Mouse (Mus musculus) T-cell, adult 2 months (primary cell): ENCODE measurements around the gene Safb.
A peak's percentile ranks its signal among the peaks of the same experiment; 100 is the strongest.
"Not testable (repeated sequence)": the region's sequence is repeated elsewhere in the genome, so short reads cannot be mapped to it uniquely, and the experiment has no call there.

Experiments used
- DNase-seq: peaks from one replicate; pipeline ENCODE4 v3.0.0; 2022; ENCODE audit warnings: low spot score

The Safb gene

DNA sequence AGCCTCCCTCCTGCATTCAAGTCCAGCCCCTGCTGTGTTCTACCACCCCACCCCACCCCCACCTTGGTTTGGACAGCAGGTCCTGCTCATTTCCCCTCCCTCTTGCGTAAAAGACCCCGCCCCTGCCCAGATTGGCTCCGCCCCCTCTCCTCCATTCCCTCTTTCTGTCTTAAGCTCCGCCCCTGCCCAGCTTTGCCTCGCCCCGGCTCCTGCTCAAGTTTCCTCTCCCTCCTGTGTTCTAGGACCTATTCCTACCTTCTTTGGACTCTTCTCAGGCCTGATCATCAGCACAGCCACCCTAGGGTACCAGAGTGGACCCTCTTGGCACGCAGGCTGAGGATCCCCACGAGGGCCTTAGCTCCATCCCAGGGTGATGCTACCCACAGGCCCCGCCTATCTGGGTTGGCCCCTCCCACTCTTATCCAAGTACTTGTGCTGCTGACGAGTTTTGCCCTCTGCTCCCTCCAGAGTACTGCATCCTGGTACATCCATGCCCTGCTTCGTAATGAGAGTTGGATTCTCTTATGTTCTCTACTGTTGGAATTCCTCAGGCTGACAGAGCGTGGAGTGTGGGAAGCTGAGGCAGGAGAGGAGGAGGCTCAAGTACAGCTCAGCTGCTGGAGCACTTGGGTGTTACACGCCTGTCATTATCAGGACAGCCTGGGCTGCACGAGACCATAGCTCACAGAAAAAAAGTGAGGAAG is 27.4 kb downstream of the Safb start:
- no peak for DNase-seq

- not testable (repeated sequence) for DNase-seq
These were observed 27.9 kb downstream of the Safb start for GRCm38 (mm10) chr17:56612565-56612939.

DNA sequence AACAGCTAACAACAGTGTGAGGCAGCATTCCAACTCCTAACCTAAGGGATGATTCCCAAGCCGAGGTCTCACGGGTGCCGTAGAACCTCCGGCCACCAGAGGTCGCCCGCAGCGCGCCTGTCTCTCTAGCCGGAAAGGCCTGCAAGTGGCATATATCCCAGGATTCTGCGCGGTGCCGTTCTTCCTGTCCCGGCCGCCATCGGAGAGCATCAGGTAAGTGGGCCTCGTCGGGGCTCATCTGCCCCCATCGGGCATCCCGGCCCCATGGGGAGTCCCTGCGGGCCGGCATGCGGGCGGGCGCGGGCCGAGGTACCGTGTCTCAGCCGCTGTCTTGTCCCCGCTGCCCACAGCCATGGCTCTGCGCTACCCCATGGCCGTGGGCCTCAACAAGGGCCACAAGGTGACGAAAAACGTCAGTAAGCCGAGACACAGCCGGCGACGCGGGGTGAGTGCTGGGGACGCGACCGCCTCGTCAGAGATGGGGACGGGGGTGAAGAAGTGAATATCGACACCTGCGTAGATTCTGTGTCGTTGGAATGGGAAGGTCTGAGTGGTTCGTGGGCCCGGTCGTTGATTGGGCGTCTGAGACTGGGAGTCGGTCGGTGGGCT is 28.7 kb downstream of the Safb start, which contains the start of gene Rpl36:
TSS of gene Rpl36 (plus strand) at position 181 of the 609 bp plus-strand sequence.
- DNase-seq: peak; percentile 91

GRCm38 (mm10) chr17:56613893-56614292 is 29.3 kb downstream of the Safb start:
- DNase-seq: peak; percentile 60

- DNase-seq: no peak
These were observed 29.9 kb downstream of the Safb start for GRCm38 (mm10) chr17:56614391-56615135.

DNA sequence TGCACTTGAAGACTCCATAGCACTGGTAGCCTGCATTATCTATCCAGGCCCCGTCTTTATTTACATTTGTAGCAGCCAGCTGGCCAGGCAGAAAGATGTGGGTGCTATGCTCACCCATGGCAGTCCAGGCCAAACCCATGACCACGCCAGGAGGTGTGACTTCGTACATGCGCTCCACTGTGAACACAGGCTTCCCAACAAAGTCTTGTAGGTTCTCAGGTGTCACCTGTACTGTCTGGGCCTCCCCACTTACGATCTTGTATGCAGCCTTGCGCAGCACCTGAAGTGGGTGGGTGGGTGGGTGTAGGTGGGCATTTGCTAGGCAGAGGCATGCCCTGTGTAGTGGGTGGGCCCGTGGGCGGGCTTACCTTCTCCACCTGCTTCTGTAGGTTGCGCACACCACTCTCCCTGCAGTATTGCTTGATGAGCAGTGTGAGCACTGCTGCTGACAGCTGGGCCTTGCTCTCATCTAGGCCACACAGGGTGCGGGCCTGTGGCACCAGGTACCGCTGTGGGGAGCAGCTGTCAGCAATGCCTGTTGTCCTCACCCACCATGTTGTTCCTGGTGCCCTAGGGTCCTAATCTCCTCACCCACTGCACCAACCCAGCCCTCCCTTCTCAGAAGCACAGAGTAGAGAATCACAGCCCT is 30.6 kb downstream of the Safb start:
- no peak for DNase-seq

DNA sequence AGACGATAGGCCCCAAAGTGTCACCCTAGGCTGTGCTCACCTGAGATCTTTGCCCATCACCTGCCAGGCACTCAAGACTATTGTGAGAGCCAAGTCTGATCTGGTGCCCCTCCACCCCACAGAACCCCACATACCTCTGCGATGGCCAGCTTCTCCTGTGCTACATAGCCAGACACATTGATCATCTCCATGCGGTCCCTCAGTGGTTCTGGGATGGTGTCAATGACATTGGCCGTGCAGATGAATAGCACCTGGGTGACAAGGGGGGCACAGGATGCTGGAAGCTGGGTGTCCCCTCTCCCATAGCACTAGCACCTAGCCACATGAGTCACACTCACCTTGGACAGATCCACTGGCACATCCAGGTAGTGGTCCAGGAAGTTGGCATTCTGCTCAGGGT is 31.2 kb downstream of the Safb start:
- DNase-seq: no peak

- no peak for DNase-seq
These were observed 32.1 kb downstream of the Safb start for GRCm38 (mm10) chr17:56616725-56617124.

GRCm38 (mm10) chr17:56617628-56618027 is 33.0 kb downstream of the Safb start:
- DNase-seq: no peak

GRCm38 (mm10) chr17:56625495-56625894 is 40.9 kb downstream of the Safb start:
- no peak for DNase-seq

DNA sequence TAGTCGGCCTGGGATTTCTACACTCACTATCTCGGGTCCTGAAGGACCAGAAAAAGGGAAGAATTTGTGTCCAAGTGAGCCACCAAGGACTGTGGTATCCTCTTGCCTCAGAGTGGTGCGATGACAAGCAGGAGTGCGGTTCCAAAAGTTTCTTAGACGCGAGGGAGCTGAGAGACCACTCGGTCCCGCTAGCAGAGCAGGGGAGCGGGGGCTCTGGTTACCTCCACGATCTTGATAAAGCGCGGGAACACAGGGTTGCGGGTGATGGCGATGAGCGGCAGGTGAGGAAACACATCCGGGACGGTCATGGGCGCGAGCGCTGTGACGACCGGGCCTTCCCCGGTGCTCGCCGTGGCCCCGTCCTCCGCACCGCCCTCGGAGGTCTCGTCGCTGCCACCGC is 41.6 kb downstream of the Safb start:
- no peak for DNase-seq

DNA sequence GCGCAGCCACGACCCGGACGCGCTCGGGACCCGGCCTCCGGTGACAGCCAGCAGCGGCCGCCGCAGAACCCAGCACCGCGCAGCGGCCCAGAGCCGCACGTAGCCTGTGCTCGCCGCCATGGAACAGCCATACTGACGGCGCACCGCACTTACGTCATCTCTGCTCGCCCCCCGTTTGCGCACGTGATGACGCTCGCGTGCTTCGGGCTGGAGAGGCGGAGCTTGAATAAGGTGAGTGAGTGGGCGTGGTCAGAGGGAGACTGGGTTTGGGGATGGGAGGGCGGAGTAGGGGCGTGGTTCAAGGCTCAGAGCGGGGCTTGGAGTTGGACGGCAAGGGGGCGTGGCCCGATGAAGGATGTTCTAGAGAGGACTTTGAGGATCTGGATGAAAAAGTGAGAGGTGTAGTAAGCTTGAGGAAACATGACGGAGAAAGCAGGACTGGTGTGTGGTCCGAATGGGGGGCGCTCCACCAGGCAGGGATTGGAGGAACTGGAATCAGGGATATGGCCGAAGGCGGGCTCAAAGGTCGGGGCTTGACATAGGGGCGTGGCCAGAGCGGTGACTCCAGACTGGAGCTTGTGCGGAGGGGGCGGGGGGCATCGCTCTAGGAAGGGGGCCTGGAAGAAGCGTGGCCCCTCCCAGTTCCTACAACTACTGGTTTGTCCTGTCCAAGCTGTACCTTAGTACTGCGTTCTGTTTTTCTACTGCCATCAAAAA is 42.3 kb downstream of the Safb start, which contains the start of gene Lonp1:
TSS of gene Lonp1 (minus strand) at position 134 of the 717 bp plus-strand sequence.
- DNase-seq: peak; percentile 96

GRCm38 (mm10) chr17:56627530-56628277 is 43.1 kb downstream of the Safb start, which contains the start of gene Catsperd:
Gene Catsperd (plus strand): TSS chr17:56628143.
- DNase-seq: no peak

GRCm38 (mm10) chr17:56629800-56630781 is 45.5 kb downstream of the Safb start:
- not testable (repeated sequence) for DNase-seq

- DNase-seq: no peak
These were observed 47.2 kb downstream of the Safb start for GRCm38 (mm10) chr17:56631807-56632206.

DNA sequence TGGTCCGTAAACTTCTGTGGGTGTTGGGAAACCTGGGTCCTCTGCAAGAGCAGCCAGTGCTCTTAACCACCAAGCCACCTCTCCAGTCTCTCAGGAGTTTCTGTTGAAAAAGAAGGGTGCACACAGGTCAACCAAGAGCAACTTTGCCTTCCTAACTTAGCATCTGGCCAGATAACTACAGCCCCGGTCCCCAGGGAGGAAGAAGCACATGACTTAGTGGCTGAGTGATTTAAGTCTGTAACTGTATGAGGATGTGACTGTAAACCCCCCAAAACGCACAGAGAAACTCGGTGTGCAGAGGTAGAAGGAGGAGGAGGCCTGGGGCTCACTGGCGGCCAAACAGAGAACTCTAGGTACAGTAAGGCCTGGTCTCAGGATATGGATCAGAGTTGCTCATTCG is 49.4 kb downstream of the Safb start:
- DNase-seq: no peak

DNA sequence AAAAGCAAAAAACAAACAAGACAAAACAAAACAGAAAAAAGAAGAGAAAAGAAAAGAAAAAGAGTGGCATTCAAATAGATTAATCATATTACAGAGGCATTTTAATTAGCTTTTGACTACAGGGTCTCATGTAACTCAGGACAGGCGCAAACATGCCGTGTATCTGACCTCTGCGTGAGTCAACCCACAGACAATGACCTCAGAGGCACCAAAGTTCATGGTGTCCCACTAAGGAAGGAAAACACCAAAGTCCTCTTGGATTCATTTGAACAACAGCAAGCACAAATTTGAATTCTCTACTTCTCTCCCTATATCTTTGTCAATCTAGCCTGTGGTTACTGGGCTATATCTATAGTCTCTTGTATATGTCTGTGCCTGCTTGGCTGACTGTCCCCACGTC is 58.6 kb downstream of the Safb start:
- no peak for DNase-seq

GRCm38 (mm10) chr17:56647546-56647945 is 62.9 kb downstream of the Safb start:
- DNase-seq: no peak

DNA sequence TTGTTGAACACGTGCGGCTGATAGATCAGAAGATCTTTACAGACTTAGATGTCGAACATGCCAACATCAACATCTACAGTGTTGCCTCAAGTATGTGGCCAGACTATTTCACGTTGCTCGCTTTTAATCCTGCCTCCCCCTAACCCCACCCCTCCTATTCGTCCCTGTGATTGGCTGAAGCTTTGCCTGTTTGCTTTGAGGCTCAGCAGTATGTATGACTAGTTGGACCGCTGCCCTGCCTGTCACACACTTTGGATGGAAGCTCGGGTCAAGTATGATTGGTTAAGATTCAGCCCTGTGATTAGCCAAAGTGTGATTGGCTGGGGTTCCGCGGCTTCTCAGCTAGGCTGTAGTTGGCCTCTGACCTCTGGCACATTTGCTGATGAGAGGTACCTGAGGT is 67.2 kb downstream of the Safb start:
- no peak for DNase-seq

- DNase-seq: no peak
These were observed 70.1 kb downstream of the Safb start for GRCm38 (mm10) chr17:56654771-56655170.
